Mouse (Mus musculus) liver, embryonic 15.5 days (tissue): ENCODE measurements around the gene Otop3. TPM values are rescaled to one million over a fixed set of nuclear protein-coding genes. Genes with fewer than 3 reads are reported as not detected.

ENCODE experiments used
- polyA plus RNA-seq: library from polyadenylated mRNA; unstranded; fragments of >200 nt; fragmentation: Nextera tagmentation; extraction: Ambion mirVana; gene quantifications from 2 replicates; pipeline ENCODE4 v1.2.1, GENCODE M21; 2015

Gene Otop3
- polyA plus RNA-seq, 1 experiment from 2014 or later: not detected

Other genes starting within 250 kb of the Otop3 start
- 2.2 and 2.3 TPM in 2 replicates for gene Rab37, start 243.3 kb upstream of the Otop3 start, polyA plus RNA-seq
- gene Cd300lf, start 200.7 kb upstream of the Otop3 start, polyA plus RNA-seq: 4.5 and 4.8 TPM in 2 replicates
- gene Slc9a3r1, start 171.4 kb upstream of the Otop3 start, polyA plus RNA-seq: 76.4 and 82.1 TPM in 2 replicates
- gene Tmem104, start 147.2 kb upstream of the Otop3 start, polyA plus RNA-seq: 5.1 and 6.0 TPM in 2 replicates
- gene Nat9, start 146.9 kb upstream of the Otop3 start, polyA plus RNA-seq: 9.9 and 11.6 TPM in 2 replicates
- 0.05 TPM in 2 replicates for gene Grin2c, start 67.5 kb upstream of the Otop3 start, polyA plus RNA-seq
- gene Fdxr, start 57.7 kb upstream of the Otop3 start, polyA plus RNA-seq: 19.5 and 21.1 TPM in 2 replicates
- gene Fads6, start 37.1 kb upstream of the Otop3 start, polyA plus RNA-seq: 3.4 and 4.1 TPM in 2 replicates
- gene Otop2, start 27.6 kb upstream of the Otop3 start, polyA plus RNA-seq: not detected in 2 replicates
- 0.20 and 0.22 TPM in 2 replicates for gene Ush1g, start 12.7 kb upstream of the Otop3 start, polyA plus RNA-seq
- 1.1 and 1.5 TPM in 2 replicates for gene Hid1, start 33.0 kb downstream of the Otop3 start, polyA plus RNA-seq
- 1.2 and 1.3 TPM in 2 replicates for gene Cdr2l, start 47.2 kb downstream of the Otop3 start, polyA plus RNA-seq
- gene Mrpl58, start 69.0 kb downstream of the Otop3 start, polyA plus RNA-seq: 78.1 and 78.7 TPM in 2 replicates
- 453 and 509 TPM in 2 replicates for gene Atp5h, start 85.2 kb downstream of the Otop3 start, polyA plus RNA-seq
- 4.4 and 5.6 TPM in 2 replicates for gene Kctd2, start 85.4 kb downstream of the Otop3 start, polyA plus RNA-seq
- gene Trim80, start 105.8 kb downstream of the Otop3 start, polyA plus RNA-seq: 0.55 and 0.71 TPM in 2 replicates
- 0.08 and 0.15 TPM in 2 replicates for gene Slc16a5, start 127.7 kb downstream of the Otop3 start, polyA plus RNA-seq
- gene Armc7, start 140.9 kb downstream of the Otop3 start, polyA plus RNA-seq: 3.3 and 3.5 TPM in 2 replicates
- gene Nt5c, start 157.1 kb downstream of the Otop3 start, polyA plus RNA-seq: 38.1 and 41.9 TPM in 2 replicates
- gene Jpt1, start 179.7 kb downstream of the Otop3 start, polyA plus RNA-seq: 233 and 234 TPM in 2 replicates
- gene Sumo2, start 201.5 kb downstream of the Otop3 start, polyA plus RNA-seq: 301 and 355 TPM in 2 replicates
- 111 and 114 TPM in 2 replicates for gene Nup85, start 229.7 kb downstream of the Otop3 start, polyA plus RNA-seq